Mouse (Mus musculus) hindbrain, embryonic 14.5 days (tissue): ENCODE measurements around the gene Dph1. TPM values are rescaled to one million over a fixed set of nuclear protein-coding genes. Genes with fewer than 3 reads are reported as not detected.

Experiments used
- ATAC-seq: fragments of 200-750 bp; cut with Nextera tagmentation; 2 replicates; pipeline ENCODE4 v1.8.0; 2017; ENCODE audit warnings: moderate number of reproducible peaks, mild to moderate bottlenecking, moderate TSS enrichment, moderate library complexity; ENCODE audit not compliant: low FRiP score
- DNase-seq: peaks from one replicate; pipeline ENCODE4 v3.0.0-alpha.2; 2015; ENCODE audit warnings: low spot score
- H3K27ac ChIP-seq: fragments of 300-500 bp; sonication (generic); 2 replicates; pipeline ENCODE4 v1.5.1; 2014; ENCODE audit warnings: mild to moderate bottlenecking, moderate library complexity
- H3K27me3 ChIP-seq: fragments of 300-500 bp; sonication (generic); 2 replicates; pipeline ENCODE4 v1.6.1; 2014; ENCODE audit warnings: mild to moderate bottlenecking, low read length, mixed read lengths; ENCODE audit not compliant: control insufficient read depth, insufficient read depth
- H3K36me3 ChIP-seq: fragments of 300-500 bp; sonication (generic); replicated peaks from 2 replicates; pipeline ENCODE4 v1.6.1; 2014; ENCODE audit not compliant: control insufficient read depth, insufficient read depth
- H3K4me1 ChIP-seq: fragments of 300-500 bp; sonication (generic); replicated peaks from 2 replicates; pipeline ENCODE4 v1.6.1; 2014; ENCODE audit warnings: antibody characterized with exemption, low read length, mixed read lengths; ENCODE audit not compliant: control insufficient read depth, insufficient read depth
- H3K4me2 ChIP-seq: fragments of 300-500 bp; sonication (generic); replicated peaks from 2 replicates; pipeline ENCODE4 v1.6.1; 2014; ENCODE audit warnings: mild to moderate bottlenecking, moderate library complexity
- H3K4me3 ChIP-seq: fragments of 300-500 bp; sonication (generic); replicated peaks from 2 replicates; pipeline ENCODE4 v1.5.1; 2014; ENCODE audit warnings: mild to moderate bottlenecking, low read length
- H3K9ac ChIP-seq: fragments of 300-500 bp; sonication (generic); 2 replicates; pipeline ENCODE4 v1.6.1; 2014
- H3K9me3 ChIP-seq: fragments of 300-500 bp; sonication (generic); 2 replicates; pipeline ENCODE4 v1.6.1; 2016; ENCODE audit warnings: low read length; ENCODE audit not compliant: control insufficient read depth
- WGBS: fragments of 180-500 bp; shearing (Covaris S2); extraction: QIAGEN DNeasy Blood & Tissue Kit; methylation state at CpG from one replicate; pipeline ENCODE4 v1.1.7; 2014; 5-methylcytosine and 5-hydroxymethylcytosine counted together
- polyA plus RNA-seq: library from polyadenylated mRNA; unstranded; fragments of >200 nt; fragmentation: Nextera tagmentation; extraction: Ambion mirVana; gene quantifications from 2 replicates; pipeline ENCODE4 v1.2.1, GENCODE M21; 2014

Gene Dph1
- polyA plus RNA-seq, 1 experiment from 2014 or later, result 13.6 TPM

DNA sequence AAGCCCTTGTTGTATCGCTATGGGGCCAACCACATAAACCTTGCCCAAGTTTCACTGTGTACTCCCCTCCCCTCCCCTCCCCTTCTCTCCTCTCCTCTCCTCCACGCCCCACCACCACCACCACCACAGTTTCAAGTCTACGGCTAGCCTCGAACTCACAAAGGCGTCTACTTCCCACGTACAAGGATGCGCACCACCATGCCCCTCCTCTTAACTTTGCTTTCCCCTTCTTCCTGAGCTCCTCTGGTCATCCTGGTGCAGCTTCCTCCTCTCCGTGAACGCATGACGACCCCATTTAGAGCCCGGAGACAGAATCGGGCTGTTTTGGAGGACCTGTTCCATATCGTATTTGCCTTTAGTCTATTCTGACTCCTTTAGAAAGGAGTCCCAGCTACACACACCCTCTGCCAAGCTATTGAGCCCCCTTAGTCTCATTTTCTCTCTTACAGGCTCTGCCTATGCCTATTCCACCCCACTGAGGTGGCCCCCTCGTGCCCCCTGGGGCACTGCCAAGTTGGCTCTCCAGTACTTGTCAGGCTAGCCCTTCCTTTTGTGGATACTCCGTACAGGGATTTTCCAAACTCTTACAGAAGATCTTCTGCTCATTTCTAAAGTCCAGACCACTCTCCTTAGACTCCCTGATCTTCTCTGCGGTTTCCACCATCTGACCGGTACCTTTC is 19.7 kb downstream of the Dph1 start:
- WGBS, result 5% methylated on average over 17 of the region's 17 CpGs
- no peak for DNase-seq

DNA sequence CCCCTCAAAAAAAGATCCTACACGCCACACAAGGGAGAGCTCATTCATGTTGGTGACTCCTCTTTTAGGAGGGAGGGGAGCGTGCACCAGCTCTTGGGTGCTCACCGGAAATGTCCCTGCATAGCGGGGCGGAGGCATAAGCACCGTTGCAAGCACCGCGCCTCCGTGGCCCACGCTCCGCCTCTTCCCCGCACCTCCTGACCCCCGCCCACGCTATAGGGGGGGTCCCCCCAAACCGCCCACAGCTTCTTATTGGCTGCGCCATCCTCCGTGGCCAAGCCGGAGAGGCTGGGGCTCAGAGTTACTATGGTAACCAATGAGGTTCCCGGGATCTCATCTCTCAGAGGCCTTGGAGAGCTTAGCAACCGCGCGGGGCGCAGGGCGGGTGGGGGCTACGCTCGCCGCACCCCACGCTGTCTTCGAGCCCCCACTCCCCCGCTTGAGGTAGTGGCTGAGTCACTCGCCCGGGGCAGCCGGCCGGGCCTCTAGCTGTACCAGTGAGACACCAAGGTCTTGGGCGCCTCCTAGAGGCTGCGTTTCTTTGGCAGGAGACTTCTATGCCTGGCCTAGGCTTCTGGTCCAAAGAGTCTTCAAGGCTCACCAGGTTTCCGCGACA is 20.8 kb downstream of the Dph1 start:
- WGBS, result under 1% methylated on average over 38 of the region's 38 CpGs
- no peaks in the 10 kb centered on the region for H3K36me3 ChIP-seq

More for the DNA sequence above, 19.7 kb downstream of the Dph1 start:
- H3K9ac ChIP-seq, result no peak overlapping the region
- H3K4me1 ChIP-seq, result peaks cover 43% of the 10 kb centered on the region
- no peak overlapping the region for H3K27ac ChIP-seq
- ATAC-seq, result no peak
- H3K36me3 ChIP-seq, result 0 out of 2 replicates have a peak, but pooled peaks cover under 1% of the 10 kb centered on the region
- peaks cover 52% of the 10 kb centered on the region for H3K27me3 ChIP-seq
- H3K9me3 ChIP-seq, result no peaks in the 10 kb centered on the region
- peak overlapping the region; percentile 79 for H3K4me3 ChIP-seq
- H3K4me2 ChIP-seq, result peak overlapping the region; percentile 91

GRCm38 (mm10) chr11:75169405-75170080 is 21.5 kb downstream of the Dph1 start, which contains the start of gene Hic1:
Gene Hic1 (minus strand): TSS chr11:75169519.
- H3K9me3 ChIP-seq, result no peaks in the 10 kb centered on the region
- H3K4me3 ChIP-seq, result peak within 1 kb of the TSS; percentile 50
- H3K27me3 ChIP-seq, result peaks cover 70% of the 10 kb centered on the region
- DNase-seq (no peak), ATAC-seq (no peak)
- H3K4me1 ChIP-seq, result peaks cover 51% of the 10 kb centered on the region
- 5% methylated on average over 23 of the region's 23 CpGs for WGBS
- peak within 1 kb of the TSS; percentile 93 for H3K4me2 ChIP-seq
- H3K27ac ChIP-seq, result 0 out of 2 replicates have a peak within 1 kb of the TSS, but pooled peaks have one; percentile 21
- H3K36me3 ChIP-seq, result no peaks in the 10 kb centered on the region
- H3K9ac ChIP-seq, result peak within 1 kb of the TSS; percentile 67

More for the DNA sequence above, 20.8 kb downstream of the Dph1 start:
- peak overlapping the region; percentile 38 for H3K9ac ChIP-seq
- peak overlapping the region; percentile 93 for H3K4me2 ChIP-seq
- H3K27me3 ChIP-seq, result peaks cover 63% of the 10 kb centered on the region
- peak; percentile 72 for ATAC-seq
- H3K9me3 ChIP-seq, result no peaks in the 10 kb centered on the region
- H3K27ac ChIP-seq, result 0 out of 2 replicates have a peak overlapping the region, but pooled peaks have one; percentile 21
- H3K4me3 ChIP-seq, result peak overlapping the region; percentile 50
- H3K4me1 ChIP-seq, result peaks cover 51% of the 10 kb centered on the region
- DNase-seq, result peak; percentile 90

DNA sequence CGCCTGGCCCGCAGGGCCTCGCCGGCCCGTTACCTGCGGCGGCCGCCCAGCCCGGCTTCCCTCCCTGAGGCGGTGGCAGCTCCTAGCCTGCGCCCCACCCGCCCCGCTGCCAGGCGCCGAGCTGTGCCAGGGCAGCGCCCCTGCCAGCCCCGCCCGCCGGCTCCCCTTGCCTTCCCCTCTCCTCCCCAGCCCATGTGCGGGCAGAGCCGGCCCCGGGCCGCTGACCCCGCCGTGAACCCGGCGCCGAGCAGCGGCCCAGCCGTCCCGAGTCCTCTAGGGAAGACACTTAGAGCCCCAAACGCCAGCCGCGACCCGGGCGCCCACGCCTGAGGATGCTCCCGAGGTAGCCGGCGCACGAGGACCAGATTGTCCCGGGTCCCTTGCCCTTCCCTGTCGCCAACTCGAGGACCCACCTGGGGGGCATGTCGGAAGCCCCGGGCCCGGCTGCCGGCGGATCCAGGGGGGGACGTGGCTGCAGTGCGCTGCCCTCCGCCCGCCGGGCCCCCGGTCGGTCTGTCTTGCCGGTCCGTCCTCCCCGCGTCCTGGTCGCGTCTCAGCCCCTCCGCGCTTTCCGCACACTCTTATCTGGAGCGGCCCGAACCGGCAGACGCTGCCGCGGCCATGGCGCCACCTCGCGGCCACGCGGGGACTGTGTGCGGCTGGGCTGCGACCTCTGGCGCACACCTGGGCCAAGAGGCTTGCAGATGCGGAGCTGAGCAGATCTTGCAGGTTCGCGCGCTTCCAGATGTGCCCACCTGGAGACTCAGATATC is 22.3 kb downstream of the Dph1 start:
- Histone ChIP-seq H3K9ac (peak overlapping the region; percentile 67), H3K9me3 (no peaks in the 10 kb centered on the region), H3K4me2 (peak overlapping the region; percentile 93), H3K4me3 (peak overlapping the region; percentile 50), H3K36me3 (peaks cover 7% of the 10 kb centered on the region; the same call in 1 of the 2 replicates), H3K27ac (no peak overlapping the region), H3K27me3 (peaks cover 78% of the 10 kb centered on the region), H3K4me1 (peaks cover 46% of the 10 kb centered on the region)
- peak; percentile 86 for DNase-seq
- under 1% methylated on average over 76 of the region's 83 CpGs for WGBS
- ATAC-seq, result no peak

- H3K9ac ChIP-seq, result peak overlapping the region; percentile 67
- 4% methylated on average over 48 of the region's 63 CpGs for WGBS
- H3K9me3 ChIP-seq, result no peaks in the 10 kb centered on the region
- ATAC-seq, result no peak
- no peak overlapping the region for H3K27ac ChIP-seq
- peaks cover 46% of the 10 kb centered on the region for H3K4me1 ChIP-seq
- peaks cover 83% of the 10 kb centered on the region for H3K27me3 ChIP-seq
- peak overlapping the region; percentile 93 for H3K4me2 ChIP-seq
- H3K36me3 ChIP-seq, result peaks cover 16% of the 10 kb centered on the region
- no peak for DNase-seq
- H3K4me3 ChIP-seq, result peak overlapping the region; percentile 50
These were observed 23.1 kb downstream of the Dph1 start for GRCm38 (mm10) chr11:75167643-75168589.

- Histone ChIP-seq H3K9ac (peak overlapping the region; percentile 51), H3K9me3 (no peaks in the 10 kb centered on the region), H3K27ac (no peak overlapping the region), H3K4me2 (peak overlapping the region; percentile 93), H3K27me3 (peaks cover 82% of the 10 kb centered on the region), H3K36me3 (peaks cover 24% of the 10 kb centered on the region), H3K4me1 (peaks cover 46% of the 10 kb centered on the region), H3K4me3 (peak overlapping the region; percentile 50)
- DNase-seq, result no peak
- 2% methylated on average over 68 of the region's 68 CpGs for WGBS
- ATAC-seq, result no peak
These were observed 24.0 kb downstream of the Dph1 start for GRCm38 (mm10) chr11:75166861-75167642.

DNA sequence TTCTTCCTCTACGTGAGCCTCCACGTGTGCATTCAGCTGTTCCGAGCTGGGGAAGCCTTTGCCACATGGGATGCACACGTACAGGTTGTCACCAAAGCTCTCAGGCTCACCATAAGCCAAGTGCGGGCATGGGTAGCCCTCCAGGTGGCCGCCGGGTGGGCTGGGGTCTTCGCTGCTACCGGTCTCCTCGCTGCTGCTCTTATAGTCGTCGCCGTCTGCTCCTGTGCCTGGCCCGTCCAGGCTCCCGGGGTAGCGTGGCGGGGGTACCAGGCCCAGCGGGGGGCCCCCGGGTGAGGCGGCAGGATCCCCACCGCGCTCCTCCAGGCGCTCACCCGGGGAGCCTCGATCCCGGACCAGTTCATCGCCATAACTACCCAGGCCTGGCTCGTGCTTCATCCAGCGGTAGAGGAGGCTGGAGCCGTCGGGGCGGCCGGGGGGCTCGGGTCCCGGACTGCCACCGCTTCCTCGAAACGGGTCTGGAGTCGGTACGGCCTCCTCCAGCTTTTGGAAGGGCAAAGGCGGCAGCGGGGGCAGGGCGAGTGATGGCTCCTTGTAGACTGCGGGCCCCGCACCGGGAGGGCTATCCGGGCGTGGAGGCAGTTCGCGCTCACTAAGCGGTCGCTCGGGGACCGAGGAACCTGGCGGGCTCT is 24.7 kb downstream of the Dph1 start:
- H3K9ac ChIP-seq, result peak overlapping the region; percentile 51
- peaks cover 75% of the 10 kb centered on the region for H3K27me3 ChIP-seq
- no peaks in the 10 kb centered on the region for H3K9me3 ChIP-seq
- no peak for DNase-seq
- peaks cover 41% of the 10 kb centered on the region for H3K4me1 ChIP-seq
- ATAC-seq, result no peak
- 6% methylated on average over 46 of the region's 55 CpGs for WGBS
- H3K4me3 ChIP-seq, result peak overlapping the region; percentile 50
- H3K36me3 ChIP-seq, result peaks cover 29% of the 10 kb centered on the region
- H3K4me2 ChIP-seq, result peak overlapping the region; percentile 93
- H3K27ac ChIP-seq, result no peak overlapping the region
